Mouse (Mus musculus): ENCODE results near the gene Plekhm1.

Gene Plekhm1

GRCm38 (mm10) chr11:103394604-103395003 lies 17.9 kb downstream of the Plekhm1 start:
- no peak for DNase-seq (ENCODE audit: low spot score in 2 of 2)

GRCm38 (mm10) chr11:103394025-103394424 lies 18.5 kb downstream of the Plekhm1 start:
- DNase-seq (ENCODE audit: low spot score in 2 of 2), result no peak

- no peak for DNase-seq (ENCODE audit: low spot score in 2 of 2)
Measured at GRCm38 (mm10) chr11:103387870-103388526, 24.5 kb downstream of the Plekhm1 start.

GRCm38 (mm10) chr11:103386827-103387226 lies 25.7 kb downstream of the Plekhm1 start:
- no peak for DNase-seq (ENCODE audit: low spot score in 2 of 2)

- no peak for DNase-seq (ENCODE audit: low spot score in 2 of 2)
Measured at GRCm38 (mm10) chr11:103381956-103382613, 30.4 kb downstream of the Plekhm1 start.

GRCm38 (mm10) chr11:103381505-103381904 lies 31.0 kb downstream of the Plekhm1 start:
- no peak for DNase-seq (ENCODE audit: low spot score in 2 of 2)

GRCm38 (mm10) chr11:103380460-103380859 lies 32.0 kb downstream of the Plekhm1 start:
- DNase-seq (ENCODE audit: low spot score in 2 of 2), result no peak

GRCm38 (mm10) chr11:103378341-103378740 lies 34.1 kb downstream of the Plekhm1 start:
- no peak for DNase-seq (ENCODE audit: low spot score in 2 of 2)

- DNase-seq (ENCODE audit: low spot score in 2 of 2), result no peak
Measured at GRCm38 (mm10) chr11:103375772-103376171, 36.7 kb downstream of the Plekhm1 start.

GRCm38 (mm10) chr11:103375258-103375657 lies 37.2 kb downstream of the Plekhm1 start:
- peak in 1 of 2 experiments; percentile 68 for DNase-seq (ENCODE audit: low spot score in 2 of 2)

GRCm38 (mm10) chr11:103373922-103374321 lies 38.6 kb downstream of the Plekhm1 start:
- peak in 1 of 2 experiments; percentile 61 for DNase-seq (ENCODE audit: low spot score in 2 of 2)

- DNase-seq (ENCODE audit: low spot score in 2 of 2), result no peak
Measured at GRCm38 (mm10) chr11:103372561-103372960, 39.9 kb downstream of the Plekhm1 start.

- no peak for DNase-seq (ENCODE audit: low spot score in 2 of 2)
Measured at GRCm38 (mm10) chr11:103372068-103372467, 40.4 kb downstream of the Plekhm1 start.

- DNase-seq (ENCODE audit: low spot score in 2 of 2), result no peak
Measured at GRCm38 (mm10) chr11:103371222-103371539, 41.3 kb downstream of the Plekhm1 start.

- no peak for DNase-seq (ENCODE audit: low spot score in 2 of 2)
Measured at GRCm38 (mm10) chr11:103370397-103371221, 41.9 kb downstream of the Plekhm1 start.

GRCm38 (mm10) chr11:103365530-103365929 lies 47.0 kb downstream of the Plekhm1 start:
- no peak for DNase-seq (ENCODE audit: low spot score in 2 of 2)

- DNase-seq (ENCODE audit: low spot score in 2 of 2), result no peak
Measured at GRCm38 (mm10) chr11:103365022-103365421, 47.5 kb downstream of the Plekhm1 start.

- DNase-seq (ENCODE audit: low spot score in 2 of 2), result no peak
Measured at GRCm38 (mm10) chr11:103364335-103364734, 48.2 kb downstream of the Plekhm1 start.

GRCm38 (mm10) chr11:103363214-103364148 lies 49.0 kb downstream of the Plekhm1 start, which contains the start of gene Arhgap27:
TSS of gene Arhgap27 (minus strand) at chr11:103363692.
- peak; percentile 60 to 80 for DNase-seq (ENCODE audit: low spot score in 2 of 2)

GRCm38 (mm10) chr11:103362521-103363181 lies 49.8 kb downstream of the Plekhm1 start:
- no peak for DNase-seq (ENCODE audit: low spot score in 2 of 2)

- no peak for DNase-seq (ENCODE audit: low spot score in 2 of 2)
Measured at GRCm38 (mm10) chr11:103362054-103362432, 50.4 kb downstream of the Plekhm1 start.
